Comparison of ENCODE assay signal across 9 mouse cellular contexts in the genomic region with DNA sequence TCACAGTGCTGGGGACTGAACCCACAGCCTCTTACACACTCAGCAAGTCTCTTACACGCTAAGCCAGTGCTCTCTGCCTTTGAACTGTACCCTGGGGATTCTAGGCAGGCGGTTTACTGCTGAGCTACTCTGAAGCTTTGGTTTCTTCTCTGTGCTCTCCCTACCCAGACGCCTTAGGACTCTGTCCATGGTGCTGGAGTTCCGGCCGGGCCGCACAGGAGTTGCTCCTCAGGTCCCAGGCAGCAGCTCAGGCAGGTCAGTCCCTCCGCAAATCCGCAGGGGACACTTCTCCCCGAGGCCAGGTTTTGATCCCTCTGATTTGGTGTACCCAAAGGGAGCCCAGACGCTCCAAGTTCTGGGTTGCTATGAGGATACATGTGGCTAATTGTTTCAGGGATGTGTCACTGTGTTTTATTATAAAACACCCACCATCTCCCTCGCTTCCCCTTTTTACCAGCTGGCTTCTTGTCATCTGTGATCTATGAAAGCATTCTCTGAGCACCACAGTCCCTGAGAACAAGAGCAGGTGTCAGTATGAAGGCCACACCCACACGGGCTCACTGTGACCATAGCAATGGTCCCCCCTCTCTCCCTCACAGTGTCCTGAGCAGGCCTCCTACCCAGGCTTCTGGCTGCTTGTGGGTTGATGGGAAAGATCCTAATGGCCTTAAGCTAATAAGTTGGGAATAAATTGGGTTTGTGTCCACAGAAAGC. TPM values are rescaled to one million over a fixed set of nuclear protein-coding genes. Genes with fewer than 3 reads are reported as not detected.
DNase-seq lines count a peak whose midpoint lies in the region; ATAC-seq and TF ChIP-seq lines count a peak whose summit lies in the region.
"Had no signal": no experiment of that assay in that cellular context is flagged by ENCODE, and none has a peak within 500 bp of the region (broad histone marks: within the 10 kb centered on the region; RNA-seq: fewer than 3 reads in every experiment).

No protein-coding gene starts in this region.

- WGBS in cerebellum, adult 2 months, result 20% methylated on average over 12 of the region's 12 CpGs
- 10% methylated on average over 12 of the region's 12 CpGs for WGBS in midbrain, embryonic 10.5 days
- 14% methylated on average over 12 of the region's 12 CpGs for WGBS in midbrain, postnatal 0 days
- 15% methylated on average over 12 of the region's 12 CpGs for WGBS in midbrain, embryonic 11.5 days

- peak overlapping the region; percentile 65 for H3K27ac ChIP-seq in cerebellum, adult 2 months (ENCODE audit: insufficient read depth, low read length)
- no peak overlapping the region for H3K27ac ChIP-seq in midbrain, embryonic 10.5 days (replicated peaks)
- no peak overlapping the region for H3K27ac ChIP-seq in midbrain, postnatal 0 days (ENCODE audit: low read depth, low read length)
- H3K27ac ChIP-seq in layer of hippocampus, adult 2 months, result peak overlapping the region; percentile 87
- no peak overlapping the region for H3K27ac ChIP-seq in midbrain, embryonic 11.5 days (ENCODE audit: low read depth, low read length)

- TF ChIP-seq POLR2A in cerebellum, adult 2 months (IDR thresholded peaks at IDR 0.05; ENCODE audit: borderline replicate concordance, insufficient read depth, low read length), result no peak

- no peaks in the 10 kb centered on the region for H3K36me3 ChIP-seq in midbrain, embryonic 10.5 days
- H3K36me3 ChIP-seq in midbrain, postnatal 0 days (ENCODE audit: insufficient read depth, low read length), result no peaks in the 10 kb centered on the region
- no peaks in the 10 kb centered on the region for H3K36me3 ChIP-seq in splenic B cell, adult 2 months (ENCODE audit: control insufficient read depth, insufficient read depth, low read length, poor library complexity, severe bottlenecking)
- no peaks in the 10 kb centered on the region for H3K36me3 ChIP-seq in midbrain, embryonic 11.5 days (ENCODE audit: control insufficient read depth, insufficient read depth, low read length)

- H3K9me3 ChIP-seq in midbrain, embryonic 10.5 days (replicated peaks), result no peaks in the 10 kb centered on the region
- H3K9me3 ChIP-seq in midbrain, postnatal 0 days (ENCODE audit: low read length), result no peaks in the 10 kb centered on the region
- no peaks in the 10 kb centered on the region for H3K9me3 ChIP-seq in midbrain, embryonic 11.5 days (ENCODE audit: control insufficient read depth, low read length)

- H3K9ac ChIP-seq in midbrain, postnatal 0 days (replicated peaks; ENCODE audit: low read length, poor library complexity, severe bottlenecking), result no peak overlapping the region
- H3K9ac ChIP-seq in midbrain, embryonic 11.5 days (ENCODE audit: low read length), result no peak overlapping the region

- H3K27me3 ChIP-seq in cerebellum, adult 2 months (ENCODE audit: control insufficient read depth, insufficient read depth, low read length), result no peaks in the 10 kb centered on the region
- peaks cover 22% of the 10 kb centered on the region for H3K27me3 ChIP-seq in midbrain, embryonic 10.5 days (ENCODE audit: low read depth, poor library complexity, severe bottlenecking)
- no peaks in the 10 kb centered on the region for H3K27me3 ChIP-seq in midbrain, postnatal 0 days (ENCODE audit: insufficient read depth, low read length)
- H3K27me3 ChIP-seq in splenic B cell, adult 2 months (ENCODE audit: control insufficient read depth, insufficient read depth, low read length, poor library complexity, severe bottlenecking), result no peaks in the 10 kb centered on the region
- H3K27me3 ChIP-seq in midbrain, embryonic 11.5 days (ENCODE audit: control insufficient read depth, insufficient read depth, low read length), result no peaks in the 10 kb centered on the region; the same call in 1 of the 2 replicates

- peak; percentile 36 to 52 for DNase-seq in cerebellum, adult 2 months
- no peak for DNase-seq in cerebellum, adult 8-10 months
- peak; percentile 51 for DNase-seq in midbrain, embryonic 10.5 days (ENCODE audit: low spot score)
- no peak for DNase-seq in midbrain, postnatal 0 days (ENCODE audit: low spot score)
- peak; percentile 55 to 66 for DNase-seq in layer of hippocampus, adult 2 months (ENCODE audit: low spot score in 2 of 2)
- DNase-seq in splenic B cell, adult 2 months (ENCODE audit: low read depth, low spot score), result peak; percentile 63
- DNase-seq in midbrain, embryonic 11.5 days (ENCODE audit: low spot score, missing footprints), result no peak

- no peak for ATAC-seq in midbrain, postnatal 0 days (ENCODE audit: low FRiP score)
- peak; percentile 76 for ATAC-seq in common myeloid progenitor, adult 5-6 weeks (replicated peaks; ENCODE audit: low read depth, poor library complexity, severe bottlenecking)
- ATAC-seq in midbrain, embryonic 11.5 days (ENCODE audit: low FRiP score), result no peak

- H3K4me1 ChIP-seq in cerebellum, adult 2 months (ENCODE audit: control insufficient read depth, insufficient read depth, low read length), result peaks cover 22% of the 10 kb centered on the region
- peaks cover 14% of the 10 kb centered on the region; the same call in 1 of the 2 replicates for H3K4me1 ChIP-seq in midbrain, embryonic 10.5 days
- no peaks in the 10 kb centered on the region for H3K4me1 ChIP-seq in midbrain, postnatal 0 days (ENCODE audit: insufficient read depth, low read length)
- H3K4me1 ChIP-seq in midbrain, embryonic 11.5 days (ENCODE audit: control insufficient read depth, insufficient read depth, low read length), result no peaks in the 10 kb centered on the region; the same call in 1 of the 2 replicates

- peak overlapping the region; percentile 67 for H3K4me3 ChIP-seq in cerebellum, adult 2 months (replicated peaks; ENCODE audit: insufficient read depth, low read depth, low read length)
- no peak overlapping the region for H3K4me3 ChIP-seq in midbrain, embryonic 10.5 days
- H3K4me3 ChIP-seq in midbrain, postnatal 0 days (ENCODE audit: low read depth, low read length), result no peak overlapping the region
- peak overlapping the region; percentile 55 for H3K4me3 ChIP-seq in layer of hippocampus, adult 2 months
- no peak overlapping the region for H3K4me3 ChIP-seq in midbrain, embryonic 11.5 days (ENCODE audit: low read depth, low read length)

- H3K4me2 ChIP-seq in midbrain, postnatal 0 days (ENCODE audit: low read depth, low read length, poor library complexity, severe bottlenecking), result no peak overlapping the region
- H3K4me2 ChIP-seq in midbrain, embryonic 11.5 days, result no peak overlapping the region

- TF ChIP-seq CTCF in cerebellum, adult 2 months (IDR thresholded peaks at IDR 0.05; ENCODE audit: borderline replicate concordance, insufficient read depth, low read depth, low read length), result no peak
- TF ChIP-seq CTCF in midbrain, postnatal 0 days (IDR thresholded peaks at IDR 0.05), result no peak
- TF ChIP-seq CTCF in layer of hippocampus, adult 2 months (conservative IDR thresholded peaks at IDR 0.05), result no peak

RNA-seq across cellular contexts. Expression of gene Slc29a4, which starts 2.5 kb away (rescaled TPM):
- polyA plus RNA-seq in cerebellum, adult 2 months (2012; rRNA removed), result 62.3 and 80.7 TPM in 2 replicates
- polyA plus RNA-seq in midbrain, embryonic 10.5 days (2016; fragmentation: Nextera tagmentation; extraction: Ambion mirVana), result 22.8 and 32.6 TPM in 2 replicates
- total RNA-seq in midbrain, postnatal 0 days (2014; rRNA removed), result 59.8 and 67.1 TPM in 2 replicates
- polyA plus RNA-seq in midbrain, postnatal 0 days (2015; fragmentation: Nextera tagmentation; extraction: Ambion mirVana), result 67.4 and 67.6 TPM in 2 replicates
- total RNA-seq in common myeloid progenitor, adult 5-6 weeks (2017), result not detected in 2 replicates
- total RNA-seq in layer of hippocampus, adult 2 months (2021), result 10 to 100 TPM; 54.0 to 57.7 TPM
- polyA plus RNA-seq in midbrain, embryonic 11.5 days (2014; fragmentation: Nextera tagmentation; extraction: Ambion mirVana), result 22.8 and 23.2 TPM in 2 replicates
- total RNA-seq: liver, adult 2 months had no signal

Comparison
In these comparisons a context has a peak if more than half of its experiments do, and no peak if none do; other contexts are left out.
1. DNase-seq: peak in cerebellum, adult 2 months (2 of 2), midbrain, embryonic 10.5 days (single experiment), layer of hippocampus, adult 2 months (2 of 2) and splenic B cell, adult 2 months (single experiment); none in cerebellum, adult 8-10 months (single experiment), midbrain, postnatal 0 days (single experiment) and midbrain, embryonic 11.5 days (single experiment).
2. H3K27ac ChIP-seq: peak in cerebellum, adult 2 months (single experiment) and layer of hippocampus, adult 2 months (single experiment); none in midbrain, embryonic 10.5 days (single experiment), midbrain, postnatal 0 days (single experiment) and midbrain, embryonic 11.5 days (single experiment).
3. H3K4me3 ChIP-seq: peak in cerebellum, adult 2 months (single experiment) and layer of hippocampus, adult 2 months (single experiment); none in midbrain, embryonic 10.5 days (single experiment), midbrain, postnatal 0 days (single experiment) and midbrain, embryonic 11.5 days (single experiment).